Mouse (Mus musculus): ENCODE results near the gene Fbxo47.

GRCm38 (mm10) chr11:97820840-97821239 is 63.1 kb downstream of the Fbxo47 start:
- no peak for TF ChIP-seq POLR2AphosphoS2 (IDR thresholded peaks at IDR 0.05; ENCODE audit: low read length)
- no peak for TF ChIP-seq SIN3A (IDR thresholded peaks at IDR 0.05; ENCODE audit: low read length)
- TF ChIP-seq USF2 (IDR thresholded peaks at IDR 0.05; ENCODE audit: borderline replicate concordance in 1 of 2, insufficient read depth in 1 of 2, low read depth in 1 of 2, low read length in 2 of 2), result no peak
- no peak for TF ChIP-seq POLR2A (IDR thresholded peaks at IDR 0.05; ENCODE audit: control insufficient read depth in 1 of 2, insufficient read depth in 1 of 2, low read depth in 1 of 2, low read length in 2 of 2, poor library complexity in 1 of 2)
- no peak for TF ChIP-seq EP300 (IDR thresholded peaks at IDR 0.05; ENCODE audit: low read depth in 1 of 2, low read length in 2 of 2)
- TF ChIP-seq CHD2 (IDR thresholded peaks at IDR 0.05; ENCODE audit: low read length), result no peak
- TF ChIP-seq MAFK (IDR thresholded peaks at IDR 0.05; ENCODE audit: borderline replicate concordance, low read depth, low read length), result no peak
- no peak for TF ChIP-seq TCF12 (IDR thresholded peaks at IDR 0.05; ENCODE audit: low read depth, low read length)
- TF ChIP-seq CTCF (IDR thresholded peaks at IDR 0.05 in 2 of 3, conservative IDR thresholded peaks at IDR 0.05 in 1 of 3; ENCODE audit: control insufficient read depth in 1 of 3, insufficient read depth in 1 of 3, low read depth in 2 of 3, low read length in 3 of 3, poor library complexity in 1 of 3, severe bottlenecking in 1 of 3), result no peak
- TF ChIP-seq NRF1 (IDR thresholded peaks at IDR 0.05; ENCODE audit: insufficient read depth, low read depth, low read length, poor library complexity, severe bottlenecking), result no peak
- no peak for TF ChIP-seq ZMIZ1 (IDR thresholded peaks at IDR 0.05; ENCODE audit: low read depth, low read length)
- no peak for TF ChIP-seq MEF2A (IDR thresholded peaks at IDR 0.05; ENCODE audit: extremely low read depth, insufficient replicate concordance, low read depth, low read length, poor library complexity, severe bottlenecking)
- TF ChIP-seq ELF1 (IDR thresholded peaks at IDR 0.05; ENCODE audit: low read depth, low read length), result no peak
- TF ChIP-seq NELFE (IDR thresholded peaks at IDR 0.05; ENCODE audit: low read depth, low read length), result no peak

Measured in MEL (cell line).